ENCODE assay signal across 11 mouse cellular contexts in genomic region chr1:80522197-80522596, GRCm38 (mm10).
DNase-seq lines count a peak whose midpoint lies in the region; ATAC-seq lines count a peak whose summit lies in the region.
"Had no signal": no experiment of that assay in that cellular context is flagged by ENCODE, and none has a peak within 500 bp of the region (broad histone marks: within the 10 kb centered on the region; RNA-seq: fewer than 3 reads in every experiment).

No protein-coding gene starts in this region.

- DNase-seq in CD4-positive, CD25-positive, alpha-beta regulatory T cell, adult 2 months (ENCODE audit: low read depth, low spot score), result peak; percentile 64
- peak; percentile 20 for DNase-seq in kidney, postnatal 10 days
- DNase-seq in kidney, adult 9 months, result no peak
- DNase-seq in spleen, postnatal 10 days (ENCODE audit: low spot score in 2 of 2), result peak; percentile 6 to 49
- no peak for DNase-seq in spleen, postnatal 36 days (ENCODE audit: low spot score in 2 of 2)
- peak; percentile 66 for DNase-seq in thymus, postnatal 4 days
- no peak for DNase-seq in ovary, postnatal 36 days (ENCODE audit: low spot score)
- DNase-seq: cerebellum, postnatal 36 days; gastrocnemius, postnatal 14 days; heart, postnatal 4 days had no signal

- no peak for ATAC-seq in CD4-positive, CD25-positive, alpha-beta regulatory T cell, adult 4 months

Comparison
In these comparisons a context has a peak if more than half of its experiments do, and no peak if none do; other contexts are left out.
1. DNase-seq: peak in CD4-positive, CD25-positive, alpha-beta regulatory T cell, adult 2 months (single experiment), kidney, postnatal 10 days (single experiment), spleen, postnatal 10 days (2 of 2) and thymus, postnatal 4 days (single experiment); none in kidney, adult 9 months (single experiment), spleen, postnatal 36 days (0 of 2) and ovary, postnatal 36 days (single experiment).